Mouse (Mus musculus) olfactory bulb, adult 2 months (tissue): ENCODE results near the gene Dusp16. TPM values are rescaled to one million over a fixed set of nuclear protein-coding genes. Genes with fewer than 3 reads are reported as not detected.

ENCODE experiments used
- H3K27ac ChIP-seq: fragments of 200-500 bp; 2 replicates; pipeline ENCODE4 v1.5.1; 2012; ENCODE audit warnings: low read depth, low read length; ENCODE audit not compliant: insufficient read depth
- H3K4me1 ChIP-seq: fragments of 200-500 bp; 2 replicates; pipeline ENCODE4 v1.6.1; 2012; ENCODE audit warnings: low read length; ENCODE audit not compliant: control insufficient read depth, insufficient read depth
- H3K4me3 ChIP-seq: fragments of 200-500 bp; 2 replicates; pipeline ENCODE4 v1.5.1; 2012; ENCODE audit warnings: mild to moderate bottlenecking, low read depth, low read length, moderate library complexity; ENCODE audit not compliant: insufficient read depth
- CTCF ChIP-seq: fragments of 200-500 bp; IDR thresholded peaks from 2 replicates; pipeline ENCODE4 v1.5.1; 2012; ENCODE audit warnings: low read depth, mild to moderate bottlenecking, low read length, moderate library complexity; ENCODE audit not compliant: insufficient read depth
- POLR2A ChIP-seq: fragments of 200-500 bp; IDR thresholded peaks from 2 replicates; pipeline ENCODE4 v1.6.1; 2012; ENCODE audit warnings: mild to moderate bottlenecking, low read depth, low read length, moderate library complexity; ENCODE audit not compliant: insufficient read depth
- WGBS: fragments of 180-500 bp; shearing (Covaris S2); methylation state at CpG from one replicate; pipeline ENCODE4 v1.1.7; 2018; 5-methylcytosine and 5-hydroxymethylcytosine counted together
- polyA plus RNA-seq: library from polyadenylated mRNA; stranded (reverse); fragments of >200 nt; gene quantifications from 2 replicates; pipeline ENCODE4 v1.2.4, GENCODE M21; 2012; ENCODE audit warnings: low replicate concordance; ENCODE audit not compliant: missing spikeins, insufficient read depth, insufficient read length

Gene Dusp16
- polyA plus RNA-seq, 1 experiment = not detected

DNA sequence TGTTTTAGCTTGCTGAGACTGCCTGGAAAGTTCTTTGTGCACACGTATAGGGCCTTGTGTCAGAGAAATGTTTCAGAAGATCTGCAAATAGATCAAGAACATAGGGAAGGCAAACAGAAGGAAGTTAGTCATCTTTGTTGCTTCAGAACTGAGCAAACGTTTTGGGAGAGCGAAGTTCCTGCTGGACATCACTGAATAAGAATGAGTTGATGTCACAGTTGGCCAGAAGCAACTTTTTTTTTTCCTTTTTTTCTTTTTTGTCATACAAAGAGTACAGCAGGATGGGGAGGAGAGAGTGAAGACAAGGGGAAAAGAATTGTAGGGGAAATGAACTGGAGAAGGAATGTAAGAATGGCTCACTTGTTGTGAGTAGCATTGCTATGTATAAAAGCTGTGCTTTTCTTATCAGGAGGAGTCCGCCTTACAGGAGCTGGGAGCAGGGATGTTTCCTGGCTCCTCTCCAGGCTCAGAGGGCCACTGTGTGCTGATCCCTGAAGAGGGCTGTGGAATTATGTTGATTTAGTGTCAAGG lies 121.5 kb downstream of the Dusp16 start:
- 53% methylated on average over 4 of the region's 4 CpGs for WGBS
- TF ChIP-seq CTCF (no peak), POLR2A (no peak)
- H3K4me3 ChIP-seq = no peak overlapping the region

DNA sequence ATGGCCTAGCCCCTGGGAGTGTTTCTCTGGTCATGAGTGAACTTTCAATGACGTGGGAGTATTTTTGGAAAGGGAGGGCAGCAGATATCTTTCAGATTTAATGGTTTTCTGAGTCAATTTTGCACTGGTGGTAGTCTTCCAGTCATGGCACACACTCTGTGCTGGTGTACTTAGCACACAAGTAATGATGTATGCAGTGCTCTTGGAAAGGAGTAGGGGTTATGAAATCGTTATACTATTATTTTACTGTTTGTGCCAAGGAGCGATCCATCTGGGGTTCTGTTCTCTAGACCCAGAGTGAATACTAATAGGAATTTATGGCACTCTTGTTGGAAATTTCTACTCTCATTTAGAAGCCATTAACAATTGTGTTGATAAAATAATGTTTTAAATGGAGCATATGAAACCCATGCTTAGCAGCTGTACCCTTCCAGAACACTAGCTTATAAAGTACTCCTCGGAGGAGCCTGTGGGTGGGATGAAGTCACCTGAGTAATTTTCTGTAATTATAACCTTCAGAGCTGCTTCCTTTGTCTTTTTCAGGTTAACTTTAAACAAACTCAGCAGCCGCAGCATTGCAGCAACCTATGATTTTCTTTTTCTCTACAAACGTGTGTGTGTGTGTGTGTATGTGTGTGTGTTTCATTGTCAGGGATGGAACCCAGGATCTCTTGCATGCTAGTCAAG lies 123.1 kb downstream of the Dusp16 start:
- Histone ChIP-seq H3K4me3 (no peak overlapping the region), H3K4me1 (peaks cover 15% of the 10 kb centered on the region), H3K27ac (peak overlapping the region; percentile 49; the same call in 1 of the 2 replicates)
- TF ChIP-seq CTCF (no peak), POLR2A (no peak)
- 41% methylated on average over 6 of the region's 6 CpGs for WGBS

More for the DNA sequence above, 121.5 kb downstream of the Dusp16 start:
- H3K27ac ChIP-seq = no peak overlapping the region
- H3K4me1 ChIP-seq = peaks cover 15% of the 10 kb centered on the region

DNA sequence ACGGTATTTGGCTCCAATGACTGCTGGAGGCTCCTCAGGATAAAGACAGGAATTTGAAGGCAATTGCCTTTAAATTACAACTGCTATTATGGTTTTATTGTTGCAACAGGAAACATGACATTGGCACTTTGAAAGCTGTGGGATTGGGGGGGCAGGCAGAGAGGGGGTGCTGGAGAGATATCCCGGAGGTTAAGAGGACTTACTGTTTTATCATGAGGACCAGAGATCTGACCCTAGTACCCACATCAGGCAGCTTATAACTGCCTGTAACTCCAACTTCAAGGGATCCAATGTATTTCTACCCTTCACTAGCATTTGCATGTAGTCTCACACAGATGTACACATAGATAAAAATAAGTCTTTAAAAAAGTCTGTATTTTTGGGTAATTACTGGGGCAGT lies 123.9 kb downstream of the Dusp16 start:
- no peak overlapping the region for H3K4me3 ChIP-seq
- H3K4me1 ChIP-seq = peaks cover 15% of the 10 kb centered on the region
- TF ChIP-seq POLR2A (no peak), CTCF (no peak)
- 59% methylated on average over 2 of the region's 2 CpGs for WGBS
- H3K27ac ChIP-seq = no peak overlapping the region

DNA sequence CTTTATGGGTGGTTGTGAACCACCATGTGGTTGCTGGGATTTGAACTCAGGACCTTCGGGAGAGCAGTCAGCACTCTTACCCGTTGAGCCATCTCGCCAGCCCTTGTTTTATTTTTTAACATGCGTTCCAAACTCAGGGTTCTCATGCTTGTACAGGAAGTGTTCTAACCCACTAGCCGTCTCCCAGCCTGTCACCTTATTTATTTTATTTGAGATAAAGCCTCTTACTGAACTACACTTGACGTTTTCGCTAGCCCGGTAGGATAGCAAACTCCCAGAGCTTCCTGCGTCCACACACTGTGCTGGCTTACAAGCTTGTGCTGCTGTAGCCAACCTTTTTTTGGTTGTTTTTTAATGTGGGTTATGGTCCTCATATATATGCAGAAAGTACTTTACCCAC lies 126.6 kb downstream of the Dusp16 start:
- WGBS = 88% methylated on average over 9 of the region's 9 CpGs
- no peak overlapping the region for H3K4me3 ChIP-seq
- peaks cover 12% of the 10 kb centered on the region for H3K4me1 ChIP-seq
- TF ChIP-seq POLR2A = no peak
- no peak for TF ChIP-seq CTCF
- H3K27ac ChIP-seq = no peak overlapping the region

Other genes with a start within 250 kb of the Dusp16 start
- gene Lrp6, start 225.7 kb downstream of the Dusp16 start, polyA plus RNA-seq = 154 TPM in 1 of 2 replicates, not detected in the other
- gene Mansc1, start 160.1 kb downstream of the Dusp16 start, polyA plus RNA-seq = not detected in 2 replicates
- gene Borcs5, start 153.1 kb downstream of the Dusp16 start, polyA plus RNA-seq = not detected in 2 replicates
- not detected in 2 replicates for gene Crebl2, start 37.5 kb upstream of the Dusp16 start, polyA plus RNA-seq
- gene Gpr19, start 106.0 kb upstream of the Dusp16 start, polyA plus RNA-seq = not detected in 2 replicates
- gene Cdkn1b, start 127.8 kb upstream of the Dusp16 start, polyA plus RNA-seq = 69.9 TPM in 1 of 2 replicates, not detected in the other
- not detected in 2 replicates for gene Apold1, start 189.1 kb upstream of the Dusp16 start, polyA plus RNA-seq
- gene Ddx47, start 219.0 kb upstream of the Dusp16 start, polyA plus RNA-seq = not detected in 2 replicates